Mouse (Mus musculus) lung, postnatal 36 days (tissue): ENCODE measurements around the gene Tmem161b.
A peak's percentile ranks its signal among the peaks of the same experiment; 100 is the strongest.
"Not testable (repeated sequence)": the region's sequence is repeated elsewhere in the genome, so short reads cannot be mapped to it uniquely, and the experiment has no call there.

Experiments used
- DNase-seq: peaks from one replicate; pipeline ENCODE4 v3.0.0; 2022; ENCODE audit warnings: mixed read lengths

The Tmem161b gene

GRCm38 (mm10) chr13:84221820-84222681 lies at the start of gene Tmem161b:
Tmem161b (plus strand) TSS chr13:84222296.
- peak; percentile 91 for DNase-seq

DNA sequence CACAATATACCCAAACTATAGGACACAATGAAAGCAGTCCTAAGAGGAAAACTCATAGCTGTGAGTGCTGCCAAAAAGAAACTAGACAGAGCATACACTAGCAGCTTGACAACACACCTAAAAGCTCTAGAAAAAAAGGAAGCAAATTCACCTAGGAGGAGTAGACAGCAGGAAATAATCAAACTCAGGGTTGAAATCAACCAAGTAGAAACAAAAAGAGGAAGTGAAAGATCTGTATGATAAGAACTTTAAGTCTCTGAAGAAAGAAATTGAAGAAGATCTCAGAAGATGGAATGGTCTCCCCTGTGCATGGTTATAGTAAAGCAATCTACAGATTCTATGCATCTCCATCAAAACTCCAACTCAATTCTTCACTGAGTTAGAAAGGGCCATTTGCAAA lies 36.3 kb upstream of the Tmem161b start:
- not testable (repeated sequence) for DNase-seq

DNA sequence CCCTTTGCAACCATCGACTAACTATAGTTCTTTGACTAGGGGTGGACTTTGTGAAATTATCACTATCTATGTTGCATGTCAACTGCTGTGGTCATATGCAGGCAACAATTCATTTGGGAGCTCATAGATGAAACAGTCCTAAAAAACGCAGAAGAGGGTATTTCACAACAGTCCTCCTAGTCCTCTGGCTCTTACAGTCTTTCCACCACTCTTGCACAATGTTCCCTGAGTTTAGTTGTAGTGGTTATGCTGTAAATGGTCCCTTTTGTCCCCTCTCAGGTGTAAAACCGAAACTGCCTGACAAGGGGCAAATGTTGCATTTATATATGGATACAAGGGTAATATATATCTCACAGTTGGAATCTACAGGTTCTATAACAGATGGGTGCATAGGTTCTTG lies 29.4 kb upstream of the Tmem161b start:
- DNase-seq, result no peak

- no peak for DNase-seq
These were observed 541 bp downstream of the Tmem161b start for GRCm38 (mm10) chr13:84222682-84222992.

GRCm38 (mm10) chr13:84223018-84223417 lies 922 bp downstream of the Tmem161b start:
- DNase-seq, result no peak

DNA sequence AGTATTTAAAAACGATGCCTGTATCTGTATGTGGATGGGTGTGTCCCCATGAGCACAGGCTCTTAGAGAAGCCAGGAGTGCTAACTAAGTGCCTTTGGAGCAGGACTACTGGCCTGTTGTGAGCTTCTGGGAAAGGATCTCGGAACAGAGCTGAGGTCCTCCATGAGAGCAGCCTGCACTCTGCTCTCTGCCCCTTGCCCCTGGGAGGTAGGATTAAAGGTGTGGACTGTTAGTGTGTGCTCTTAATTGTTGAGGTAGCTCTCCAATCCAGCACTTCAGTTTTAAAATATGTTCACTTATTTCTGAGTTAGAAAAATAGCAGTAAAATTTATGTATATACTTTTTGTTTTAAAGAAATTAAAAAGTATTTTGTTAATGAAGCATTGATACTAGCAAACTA lies 11.9 kb downstream of the Tmem161b start:
- DNase-seq, result no peak

DNA sequence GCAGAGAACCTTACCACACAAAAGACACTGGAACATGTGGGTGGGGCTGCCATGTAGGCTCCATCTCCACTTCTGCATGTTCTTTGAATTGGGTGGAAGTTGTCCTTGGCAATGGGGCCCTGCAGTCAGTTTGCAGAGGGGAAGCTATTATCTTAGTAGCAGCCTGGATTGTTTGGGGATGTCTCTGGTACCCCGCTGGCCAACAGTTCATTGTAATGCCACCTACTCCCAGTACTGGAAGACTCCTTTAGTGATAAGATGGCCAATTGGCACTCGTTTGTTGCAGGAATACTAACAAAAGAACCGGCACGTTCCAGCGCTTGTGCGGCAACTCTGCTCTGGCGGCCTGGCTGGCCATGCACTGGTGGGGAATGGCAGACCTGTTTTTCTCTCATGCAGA lies 14.7 kb downstream of the Tmem161b start:
- DNase-seq, result no peak

DNA sequence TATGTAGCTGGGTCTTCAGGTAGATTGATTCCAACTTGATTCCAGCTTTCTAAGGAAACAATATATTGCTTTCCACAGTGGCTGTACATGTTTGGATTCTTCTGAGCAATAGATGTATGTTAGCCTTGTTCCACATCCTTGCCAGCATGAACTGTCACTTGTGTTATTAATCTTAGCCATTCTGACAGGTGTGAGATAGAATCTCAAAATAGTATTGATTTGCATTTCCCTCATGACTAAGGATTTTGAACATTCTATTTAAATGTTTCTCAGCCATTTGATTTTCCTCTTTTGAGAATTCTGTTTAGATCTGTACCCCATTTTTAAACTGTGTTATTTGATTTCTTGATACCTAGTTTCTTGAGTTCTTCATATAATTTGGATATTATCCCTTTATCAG lies 16.1 kb downstream of the Tmem161b start:
- DNase-seq, result no peak

GRCm38 (mm10) chr13:84248065-84248464 lies 26.0 kb downstream of the Tmem161b start:
- DNase-seq, result no peak

DNA sequence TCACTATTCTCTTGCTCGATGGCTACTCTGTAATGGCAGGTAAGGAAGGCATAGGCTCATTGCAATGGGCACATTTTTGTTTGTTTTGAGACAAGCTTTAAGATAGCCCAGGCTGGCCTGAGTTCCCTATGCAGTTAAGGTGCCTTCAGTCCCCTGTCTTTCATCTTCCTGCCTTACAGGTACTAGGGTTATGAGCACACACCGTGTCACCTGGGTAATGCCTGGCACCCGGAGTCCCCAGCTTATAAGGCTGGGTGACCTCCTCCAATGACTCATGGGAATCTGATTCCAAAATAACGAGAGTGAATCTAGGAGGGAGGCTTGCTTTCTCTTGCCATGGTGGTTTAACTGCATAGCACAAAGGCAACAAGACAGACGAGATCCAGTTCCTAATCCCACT lies 29.2 kb downstream of the Tmem161b start:
- DNase-seq, result no peak

- no peak for DNase-seq
These were observed 33.0 kb downstream of the Tmem161b start for GRCm38 (mm10) chr13:84255047-84255446.

- DNase-seq, result not testable (repeated sequence)
These were observed 42.3 kb downstream of the Tmem161b start for GRCm38 (mm10) chr13:84264418-84264817.

DNA sequence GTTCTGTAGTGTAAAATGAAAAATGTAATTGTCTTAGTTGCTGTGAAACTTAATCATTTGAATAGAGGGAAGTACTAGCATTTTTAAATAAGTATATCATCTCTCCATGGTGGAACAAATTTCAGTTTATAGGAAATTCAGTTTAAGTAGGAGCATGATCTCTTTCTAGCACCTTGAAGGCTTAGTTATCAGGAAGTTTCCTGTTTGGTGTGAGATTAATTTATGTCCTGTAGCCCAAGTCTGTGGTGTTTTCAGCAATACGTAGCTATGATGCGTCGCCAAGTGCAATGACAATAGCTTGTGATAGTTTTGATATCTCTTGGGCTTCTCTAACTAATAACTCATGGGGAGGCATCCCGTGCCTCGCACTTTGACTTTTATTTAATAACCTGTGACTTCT lies 54.1 kb downstream of the Tmem161b start:
- DNase-seq, result no peak

DNA sequence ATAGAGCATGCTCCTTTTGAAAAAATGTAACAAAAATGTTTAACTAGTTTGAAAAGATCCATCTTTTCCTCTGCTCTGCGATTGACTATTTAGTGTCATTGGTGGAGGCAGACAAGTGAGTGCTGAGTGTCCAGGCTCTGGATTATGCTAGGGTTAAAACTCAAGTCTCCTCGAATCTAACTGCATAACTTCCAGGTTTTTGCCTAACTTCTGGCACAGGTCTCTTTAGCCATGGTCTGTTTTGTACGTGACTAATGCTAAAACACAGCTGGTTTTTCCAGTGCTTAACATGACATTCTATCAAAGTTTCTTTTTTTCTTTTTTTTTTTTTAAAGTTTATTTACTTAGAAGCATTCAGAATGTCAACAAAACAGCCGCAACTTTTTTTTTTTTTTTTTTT lies 58.3 kb downstream of the Tmem161b start:
- peak; percentile 27 for DNase-seq

DNA sequence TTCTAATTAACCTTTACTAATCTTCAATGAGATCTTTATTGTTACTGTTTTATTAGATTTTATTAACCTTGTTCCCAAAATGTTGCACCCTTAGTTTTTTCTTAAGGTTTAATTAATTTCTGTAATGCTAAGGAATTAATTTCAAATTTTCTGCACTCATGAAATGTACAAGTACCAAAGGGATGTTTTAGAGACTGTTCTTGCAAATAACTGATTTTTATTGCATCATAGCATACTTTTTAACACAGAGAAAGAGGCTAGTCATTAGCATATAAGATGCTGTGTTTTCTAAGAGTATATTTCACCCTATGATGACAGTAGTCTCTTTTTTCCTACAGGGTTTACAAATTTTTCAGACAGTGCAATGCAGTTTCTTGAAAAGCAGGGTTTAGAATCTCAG lies 60.9 kb downstream of the Tmem161b start:
- DNase-seq, result no peak

DNA sequence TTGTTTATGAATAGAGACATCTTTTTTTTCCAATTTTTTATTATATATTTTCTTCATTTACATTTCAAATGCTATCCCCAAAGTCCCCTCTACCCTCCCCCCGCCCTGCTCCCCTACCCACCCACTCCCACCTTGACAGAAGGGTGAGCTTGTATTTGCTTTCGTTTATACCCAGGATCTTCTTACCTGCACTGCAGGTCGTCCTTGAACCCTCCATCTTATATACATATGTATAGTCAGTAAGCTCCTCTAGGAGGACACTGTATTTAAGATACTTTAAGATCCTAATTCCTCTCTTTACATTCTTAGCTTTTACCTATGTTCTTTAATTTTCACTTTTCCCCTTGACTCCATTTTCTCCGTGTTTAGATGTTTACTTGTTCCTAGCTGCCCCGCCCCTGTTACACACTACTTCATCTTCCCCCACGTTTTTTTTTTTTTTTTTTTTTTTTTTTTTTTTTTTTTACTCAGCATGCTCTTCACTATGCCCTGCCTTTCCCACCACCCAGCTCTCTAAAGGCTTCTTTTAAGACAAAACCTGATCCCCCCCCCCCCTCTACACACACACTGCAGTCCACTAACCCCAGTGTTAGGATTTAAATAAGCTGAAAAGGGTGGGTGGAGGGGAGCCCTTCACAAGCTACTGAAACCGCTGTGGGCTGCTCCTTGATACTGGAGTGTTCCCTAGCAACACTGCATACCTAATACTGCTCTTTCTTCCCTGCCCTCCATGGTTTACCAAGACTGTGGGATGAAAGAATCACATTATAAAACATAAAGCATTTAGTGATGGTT lies 62.9 kb downstream of the Tmem161b start:
- DNase-seq, result no peak

- DNase-seq, result no peak
These were observed 63.5 kb downstream of the Tmem161b start for GRCm38 (mm10) chr13:84285559-84285945.

GRCm38 (mm10) chr13:84299445-84300053 lies 77.5 kb downstream of the Tmem161b start:
- no peak for DNase-seq

- DNase-seq, result no peak
These were observed 121.2 kb downstream of the Tmem161b start for GRCm38 (mm10) chr13:84343272-84343671.

DNA sequence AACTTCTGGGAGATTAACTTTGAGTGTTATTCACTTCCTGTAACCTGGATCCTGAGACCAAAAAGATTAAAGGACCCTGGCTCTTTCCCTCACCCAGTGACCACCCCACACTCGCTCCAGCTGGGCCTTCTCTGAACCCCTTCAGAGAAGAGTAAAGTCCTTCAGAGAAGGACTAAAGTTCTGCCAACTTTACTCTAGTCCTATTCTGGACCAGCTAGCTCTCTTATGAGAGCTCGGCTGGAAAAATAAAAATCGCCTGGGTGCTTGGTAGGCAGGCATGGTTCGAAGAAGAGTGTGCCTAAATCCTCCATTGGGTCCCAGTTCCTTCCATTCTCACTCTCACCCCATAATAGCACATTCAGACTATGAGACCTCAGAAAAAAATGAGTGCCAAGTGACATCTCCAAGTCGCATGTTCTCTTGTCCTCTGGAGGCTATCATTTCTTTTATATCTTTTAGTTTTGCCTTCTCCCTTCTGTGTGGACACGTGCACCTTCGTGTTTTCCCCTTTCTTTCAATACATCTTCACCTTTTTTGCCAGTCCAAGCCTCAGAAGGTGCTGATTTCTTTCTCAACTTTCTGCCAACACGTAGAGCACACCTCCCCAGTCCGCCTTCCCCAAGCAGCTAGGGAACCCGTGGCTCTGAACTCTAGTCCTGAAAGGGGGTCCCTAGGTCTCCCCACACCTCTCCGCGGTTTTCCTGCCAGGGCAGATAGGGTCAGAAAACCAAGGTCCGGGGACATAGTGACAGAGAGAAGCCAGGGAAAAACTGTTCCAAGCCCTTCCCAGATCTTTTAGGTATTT lies 121.8 kb downstream of the Tmem161b start:
- DNase-seq, result no peak

DNA sequence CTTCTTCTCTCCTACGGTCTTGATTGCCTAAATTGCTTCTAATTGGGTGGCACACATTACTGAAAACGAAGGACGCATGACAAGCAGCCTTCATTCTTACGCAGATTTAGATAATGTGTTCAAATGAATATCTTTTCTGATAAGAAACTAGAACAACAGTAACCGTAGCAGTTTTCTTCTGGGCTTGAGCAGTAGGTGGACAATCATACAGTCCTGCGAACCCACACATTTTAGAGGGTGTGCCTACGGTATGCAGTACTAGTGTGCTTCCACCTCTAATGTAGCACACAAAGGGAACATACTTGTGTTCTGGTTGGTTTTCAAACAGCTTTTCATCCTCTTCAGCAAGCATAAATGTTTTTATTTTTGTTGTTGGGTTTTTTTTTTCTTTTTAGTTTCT lies 122.6 kb downstream of the Tmem161b start:
- no peak for DNase-seq

DNA sequence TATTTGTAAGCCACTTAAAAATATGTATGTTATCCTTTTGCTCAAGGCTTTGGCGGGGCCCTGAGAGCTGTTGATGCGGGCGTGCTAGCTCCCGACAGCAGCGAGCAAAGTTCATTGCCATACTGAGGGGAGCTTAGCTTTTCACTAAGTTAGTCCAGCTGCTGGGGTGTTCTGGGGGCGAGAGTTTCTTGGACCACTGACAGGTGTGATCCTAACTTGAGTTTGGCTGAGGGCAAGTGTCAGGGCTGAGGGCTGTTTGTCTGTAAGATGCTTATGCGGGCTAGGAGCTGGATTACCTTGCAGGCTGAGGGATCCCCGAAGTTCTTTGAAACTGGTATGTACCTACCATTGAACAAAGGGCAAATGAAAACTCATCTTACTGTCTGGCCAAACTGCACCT lies 123.0 kb downstream of the Tmem161b start:
- no peak for DNase-seq
